Mouse (Mus musculus) thymus, adult 2 months (tissue): Measurements from ENCODE around the gene Plekha6. TPM values are rescaled to one million over a fixed set of nuclear protein-coding genes. Genes with fewer than 3 reads are reported as not detected.

Experiments
- DNase-seq: peaks from one replicate; pipeline ENCODE4 v3.0.0; 2021
- H3K27ac ChIP-seq: fragments of 200-500 bp; 2 replicates; pipeline ENCODE4 v1.5.1; 2012; ENCODE audit warnings: low read length, control low read depth; ENCODE audit not compliant: control insufficient read depth, insufficient read depth
- H3K27me3 ChIP-seq: fragments of 200-500 bp; 2 replicates; pipeline ENCODE4 v1.6.1; 2012; ENCODE audit warnings: mild to moderate bottlenecking, low read length, moderate library complexity, mixed read lengths; ENCODE audit not compliant: control insufficient read depth, insufficient read depth
- H3K36me3 ChIP-seq: fragments of 200-500 bp; 2 replicates; pipeline ENCODE4 v1.6.1; 2012; ENCODE audit warnings: mild to moderate bottlenecking, low read length, moderate library complexity; ENCODE audit not compliant: control insufficient read depth, insufficient read depth
- H3K4me1 ChIP-seq: fragments of 200-500 bp; replicated peaks from 2 replicates; pipeline ENCODE4 v1.6.1; 2012; ENCODE audit warnings: low read length; ENCODE audit not compliant: control insufficient read depth, insufficient read depth
- H3K4me3 ChIP-seq: fragments of 200-500 bp; 2 replicates; pipeline ENCODE4 v1.5.1; 2012; ENCODE audit warnings: mild to moderate bottlenecking, low read length, control low read depth, moderate library complexity; ENCODE audit not compliant: control insufficient read depth, insufficient read depth
- CTCF ChIP-seq: fragments of 200-500 bp; IDR thresholded peaks from 2 replicates; pipeline ENCODE4 v1.5.1; 2012; ENCODE audit warnings: mild to moderate bottlenecking, control low read depth, low read length, moderate library complexity, borderline replicate concordance; ENCODE audit not compliant: control insufficient read depth, poor library complexity, insufficient read depth; ENCODE audit errors: extremely low read depth
- POLR2A ChIP-seq: fragments of 200-500 bp; IDR thresholded peaks from 2 replicates; pipeline ENCODE4 v1.6.1; 2012; ENCODE audit warnings: mild to moderate bottlenecking, low read length, control low read depth, moderate library complexity; ENCODE audit not compliant: control insufficient read depth, poor library complexity, insufficient read depth; ENCODE audit errors: extremely low read depth
- WGBS: fragments of 180-500 bp; shearing (Covaris S2); methylation state at CpG from one replicate; pipeline ENCODE4 v1.1.7; 2018; 5-methylcytosine and 5-hydroxymethylcytosine counted together
- polyA plus RNA-seq: library from polyadenylated mRNA; depleted of rRNA; stranded (reverse); fragments of >200 nt; gene quantifications from 2 replicates; pipeline ENCODE4 v1.2.3, GENCODE M21; 2012

Gene Plekha6
- polyA plus RNA-seq, 1 experiment, result 9.4 TPM

GRCm38 (mm10) chr1:133217031-133217430 is 53.0 kb downstream of the Plekha6 start:
- H3K27ac ChIP-seq, result no peak overlapping the region
- no peak for DNase-seq
- H3K4me1 ChIP-seq, result no peaks in the 10 kb centered on the region
- H3K27me3 ChIP-seq, result no peaks in the 10 kb centered on the region
- TF ChIP-seq POLR2A (no peak), CTCF (no peak)
- 78% methylated on average over 5 of the region's 5 CpGs for WGBS
- H3K36me3 ChIP-seq, result no peaks in the 10 kb centered on the region
- H3K4me3 ChIP-seq, result no peak overlapping the region

GRCm38 (mm10) chr1:133219106-133219505 is 55.1 kb downstream of the Plekha6 start:
- no peak overlapping the region for H3K27ac ChIP-seq
- H3K27me3 ChIP-seq, result no peaks in the 10 kb centered on the region
- TF ChIP-seq POLR2A, result no peak
- 95% methylated on average over 1 of the region's 1 CpGs for WGBS
- no peak for DNase-seq
- no peaks in the 10 kb centered on the region for H3K36me3 ChIP-seq
- no peak overlapping the region for H3K4me3 ChIP-seq
- H3K4me1 ChIP-seq, result no peaks in the 10 kb centered on the region

DNA sequence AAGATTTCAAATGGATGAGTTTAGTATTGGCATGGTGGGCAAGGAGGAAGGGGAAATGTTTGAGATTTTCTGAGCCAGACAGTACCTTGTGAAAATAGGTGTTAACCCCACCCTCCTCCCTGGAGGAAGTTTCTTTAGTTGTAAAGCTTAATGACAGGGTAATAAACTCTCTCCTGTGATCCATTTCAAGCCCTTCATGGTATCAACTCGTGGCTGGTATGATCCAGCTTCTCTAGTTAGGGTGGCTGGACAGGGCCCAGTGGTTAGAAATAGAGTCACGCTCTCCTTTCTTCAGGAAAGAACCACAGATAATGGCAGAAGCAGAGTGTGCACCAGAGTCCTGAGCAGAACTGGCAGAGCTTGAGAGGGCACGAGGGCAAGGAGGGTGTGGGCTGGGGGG is 57.4 kb downstream of the Plekha6 start:
- TF ChIP-seq POLR2A (no peak), CTCF (no peak)
- WGBS, result 78% methylated on average over 3 of the region's 3 CpGs
- H3K4me1 ChIP-seq, result no peaks in the 10 kb centered on the region

DNA sequence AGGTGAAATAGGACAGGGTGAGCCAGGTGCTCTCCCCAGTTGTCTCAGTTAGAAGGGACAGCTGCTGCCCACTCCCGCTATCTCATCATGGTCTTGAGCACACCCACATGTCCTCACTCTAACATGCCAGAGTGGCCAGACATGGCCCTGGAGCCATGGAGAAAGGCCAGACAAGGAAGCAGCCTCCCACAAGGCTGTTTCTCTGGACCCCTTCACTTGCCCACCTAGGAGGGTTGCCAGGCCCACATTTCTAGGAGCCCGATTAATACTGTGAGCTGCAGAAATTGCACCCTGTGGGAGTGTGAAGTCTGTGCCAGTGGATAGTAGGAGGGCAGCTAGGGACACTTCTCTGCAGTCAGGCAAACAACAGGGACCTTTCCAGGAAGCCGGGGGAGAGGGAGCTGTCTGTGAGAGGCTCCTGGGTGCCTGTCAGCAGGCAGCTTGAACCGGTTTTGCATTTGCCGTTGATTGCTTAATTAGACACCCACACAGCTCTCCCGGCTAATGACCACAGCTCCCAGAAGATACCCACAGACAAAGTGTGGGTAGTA is 58.5 kb downstream of the Plekha6 start:
- WGBS, result 87% methylated on average over 6 of the region's 6 CpGs
- DNase-seq, result no peak
- Histone ChIP-seq H3K27ac (no peak overlapping the region), H3K4me1 (no peaks in the 10 kb centered on the region), H3K27me3 (no peaks in the 10 kb centered on the region), H3K36me3 (no peaks in the 10 kb centered on the region), H3K4me3 (no peak overlapping the region)
- TF ChIP-seq POLR2A (no peak), CTCF (no peak)

More for the DNA sequence above, 57.4 kb downstream of the Plekha6 start:
- Histone ChIP-seq H3K27me3 (no peaks in the 10 kb centered on the region), H3K4me3 (no peak overlapping the region), H3K36me3 (no peaks in the 10 kb centered on the region), H3K27ac (no peak overlapping the region)
- no peak for DNase-seq

DNA sequence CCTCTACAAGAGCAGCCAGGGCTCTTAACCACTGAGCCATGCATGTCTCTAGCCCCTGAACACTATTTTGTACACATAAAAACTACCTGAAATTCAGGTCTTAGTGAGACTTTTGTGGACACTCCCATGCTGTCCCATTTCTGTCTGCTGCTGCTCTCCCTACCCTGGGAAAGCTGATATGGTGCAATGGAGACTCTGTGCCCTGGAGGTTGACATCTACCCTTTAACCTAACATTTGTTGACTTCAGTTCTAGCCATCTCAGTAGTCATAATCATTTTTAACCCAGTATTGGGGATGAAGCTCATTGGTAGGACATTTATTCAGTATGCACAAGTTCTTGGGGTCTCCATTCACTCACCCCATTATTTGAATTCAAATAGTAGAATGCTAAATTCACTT is 60.7 kb downstream of the Plekha6 start:
- no peaks in the 10 kb centered on the region for H3K4me1 ChIP-seq
- H3K36me3 ChIP-seq, result no peaks in the 10 kb centered on the region
- H3K4me3 ChIP-seq, result no peak overlapping the region
- no peak for DNase-seq
- no peak overlapping the region for H3K27ac ChIP-seq
- no peaks in the 10 kb centered on the region for H3K27me3 ChIP-seq
- TF ChIP-seq POLR2A (no peak), CTCF (no peak)

DNA sequence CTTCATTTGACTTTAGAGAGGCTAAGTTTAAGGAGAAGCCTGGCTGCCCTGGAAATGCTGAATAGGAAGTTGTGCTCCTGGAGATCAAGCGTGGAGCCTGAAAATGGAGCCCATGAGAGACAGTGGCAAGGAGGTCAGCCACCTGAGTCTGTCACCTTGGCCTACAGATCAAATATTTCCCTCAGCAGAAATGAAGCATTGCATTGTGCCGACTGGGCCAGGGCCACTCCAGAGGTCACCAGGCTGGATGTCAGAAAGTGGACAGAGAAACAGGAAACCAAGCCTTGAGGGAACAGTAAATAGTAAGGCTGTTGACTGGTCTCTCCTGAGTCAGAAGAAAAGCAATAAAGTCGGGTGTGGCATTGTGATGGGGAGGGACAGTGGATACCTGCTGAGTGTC is 61.1 kb downstream of the Plekha6 start:
- no peaks in the 10 kb centered on the region for H3K27me3 ChIP-seq
- DNase-seq, result no peak
- 82% methylated on average over 3 of the region's 3 CpGs for whole genome bisulfite sequencing
- no peak overlapping the region for H3K4me3 ChIP-seq
- no peak for TF ChIP-seq CTCF
- no peak for TF ChIP-seq POLR2A
- H3K36me3 ChIP-seq, result no peaks in the 10 kb centered on the region
- H3K27ac ChIP-seq, result no peak overlapping the region
- H3K4me1 ChIP-seq, result no peaks in the 10 kb centered on the region

DNA sequence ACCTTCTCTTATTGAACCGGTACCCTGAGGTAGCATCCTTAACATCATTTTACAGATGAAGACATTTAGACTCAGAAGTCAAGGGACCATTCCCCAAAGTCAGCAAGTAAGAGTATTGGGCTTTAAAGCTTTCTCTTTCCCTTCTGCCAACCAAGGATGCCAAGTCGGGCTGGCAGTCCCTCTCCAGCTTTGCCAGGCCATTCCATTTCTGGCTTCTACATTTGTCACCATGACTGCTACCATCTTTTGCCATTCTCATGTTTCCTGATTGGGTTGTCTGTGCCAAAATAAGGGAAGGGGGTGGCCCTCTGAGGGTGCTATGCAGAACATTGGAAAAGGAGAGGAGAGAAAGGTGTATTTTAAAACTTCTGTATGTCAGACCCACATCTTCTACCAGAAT is 61.6 kb downstream of the Plekha6 start:
- TF ChIP-seq CTCF (no peak), POLR2A (no peak)
- no peak overlapping the region for H3K27ac ChIP-seq
- 97% methylated on average over 2 of the region's 2 CpGs for WGBS
- no peaks in the 10 kb centered on the region for H3K4me1 ChIP-seq
- no peak overlapping the region for H3K4me3 ChIP-seq
- DNase-seq, result no peak
- no peaks in the 10 kb centered on the region for H3K36me3 ChIP-seq
- no peaks in the 10 kb centered on the region for H3K27me3 ChIP-seq
